In genomic region chr2:160766371-160766771, GRCm38 (mm10) we compare ENCODE assay signal across 8 mouse cellular contexts. TPM values are rescaled to one million over a fixed set of nuclear protein-coding genes. Genes with fewer than 3 reads are reported as not detected.
DNase-seq lines count a peak whose midpoint lies in the region; ATAC-seq lines count a peak whose summit lies in the region.

No protein-coding gene starts in this region.

- H3K27ac ChIP-seq in heart, embryonic 13.5 days (replicated peaks): 0 out of 2 replicates have a peak overlapping the region, but pooled peaks have one; percentile 20

- DNase-seq in layer of hippocampus, adult 9-11 months: peak; percentile 37
- no peak for DNase-seq in layer of hippocampus, postnatal 10 days (ENCODE audit: low spot score in 2 of 2)
- peak; percentile 41 for DNase-seq in cerebellum, adult 8-10 months
- DNase-seq in lung, postnatal 4 days: peak; percentile 55 to 70
- DNase-seq in embryo, embryonic 10.5 days (ENCODE audit: low spot score): no peak
- DNase-seq in right cerebral cortex, postnatal 4 days: no peak
- no peak for DNase-seq in thymus, postnatal 4 days

- H3K4me2 ChIP-seq in heart, embryonic 13.5 days: no peak overlapping the region

- H3K9me3 ChIP-seq in heart, embryonic 13.5 days: no peaks in the 10 kb centered on the region

- 62% methylated on average over 5 of the region's 5 CpGs for WGBS in heart, embryonic 13.5 days

- no peak overlapping the region for H3K9ac ChIP-seq in heart, embryonic 13.5 days

- no peak for ATAC-seq in heart, embryonic 13.5 days (ENCODE audit: extremely low read depth, insufficient number of reproducible peaks, low FRiP score, low TSS enrichment)

- H3K36me3 ChIP-seq in heart, embryonic 13.5 days: peaks cover 80% of the 10 kb centered on the region

- H3K4me1 ChIP-seq in heart, embryonic 13.5 days: 0 out of 2 replicates have a peak, but pooled peaks cover 13% of the 10 kb centered on the region

- H3K4me3 ChIP-seq in heart, embryonic 13.5 days: no peak overlapping the region

- H3K27me3 ChIP-seq in heart, embryonic 13.5 days (replicated peaks): no peaks in the 10 kb centered on the region

RNA-seq across cellular contexts. Expression of gene Plcg1, which starts 35.3 kb away (rescaled TPM):
- total RNA-seq in layer of hippocampus, postnatal 10 days (2021): 100 to 1,000 TPM; 121 to 137 TPM
- polyA plus RNA-seq in heart, embryonic 13.5 days (2015; fragmentation: Nextera tagmentation; extraction: Ambion mirVana): 25.5 and 29.4 TPM in 2 replicates

Comparison
In these comparisons a context has a peak if more than half of its experiments do, and no peak if none do; other contexts are left out.
1. DNase-seq: peak in layer of hippocampus, adult 9-11 months (single experiment), cerebellum, adult 8-10 months (single experiment) and lung, postnatal 4 days (2 of 2); none in layer of hippocampus, postnatal 10 days (0 of 2), embryo, embryonic 10.5 days (single experiment), right cerebral cortex, postnatal 4 days (single experiment) and thymus, postnatal 4 days (single experiment).